Mouse (Mus musculus): ENCODE measurements around the gene Rfesd. TPM values are rescaled to one million over a fixed set of nuclear protein-coding genes. Genes with fewer than 3 reads are reported as not detected.

The Rfesd gene
- polyA plus RNA-seq, 1 experiment from 2014 or later, result 23.4 TPM

- DNase-seq (ENCODE audit: low spot score), result no peak
- H3K4me1 ChIP-seq (ENCODE audit: control insufficient read depth, insufficient read depth, low read length), result no peaks in the 10 kb centered on the region
- H3K27me3 ChIP-seq (ENCODE audit: control insufficient read depth, insufficient read depth, low read length), result no peaks in the 10 kb centered on the region
- H3K27ac ChIP-seq (replicated peaks; ENCODE audit: low read depth, low read length), result no peak overlapping the region
- H3K4me2 ChIP-seq (ENCODE audit: low read depth, low read length), result peak overlapping the region; percentile 72
- H3K9ac ChIP-seq (replicated peaks; ENCODE audit: low read length), result peak overlapping the region; percentile 94
- H3K36me3 ChIP-seq (replicated peaks; ENCODE audit: control insufficient read depth, insufficient read depth, low read depth, low read length), result no peaks in the 10 kb centered on the region
- H3K4me3 ChIP-seq (ENCODE audit: low read depth, low read length), result peak overlapping the region; percentile 74
- 81% methylated on average over 4 of the region's 4 CpGs for WGBS
- no peaks in the 10 kb centered on the region for H3K9me3 ChIP-seq (replicated peaks; ENCODE audit: control insufficient read depth, low read length)
- no peak for ATAC-seq (replicated peaks; ENCODE audit: insufficient number of reproducible peaks, low FRiP score, low TSS enrichment, low read depth)
Observed at GRCm38 (mm10) chr13:76017465-76017864, 1.1 kb downstream of the Rfesd start.

- DNase-seq (ENCODE audit: low spot score), result no peak
- H3K4me1 ChIP-seq (ENCODE audit: control insufficient read depth, insufficient read depth, low read length), result no peaks in the 10 kb centered on the region
- 73% methylated on average over 2 of the region's 2 CpGs for WGBS
- no peak for ATAC-seq (replicated peaks; ENCODE audit: insufficient number of reproducible peaks, low FRiP score, low TSS enrichment, low read depth)
- H3K36me3 ChIP-seq (replicated peaks; ENCODE audit: control insufficient read depth, insufficient read depth, low read depth, low read length), result no peaks in the 10 kb centered on the region
- H3K27ac ChIP-seq (replicated peaks; ENCODE audit: low read depth, low read length), result no peak overlapping the region
- no peak overlapping the region for H3K4me2 ChIP-seq (ENCODE audit: low read depth, low read length)
- H3K27me3 ChIP-seq (ENCODE audit: control insufficient read depth, insufficient read depth, low read length), result no peaks in the 10 kb centered on the region
- no peak overlapping the region for H3K9ac ChIP-seq (replicated peaks; ENCODE audit: low read length)
- H3K9me3 ChIP-seq (replicated peaks; ENCODE audit: control insufficient read depth, low read length), result no peaks in the 10 kb centered on the region
- no peak overlapping the region for H3K4me3 ChIP-seq (ENCODE audit: low read depth, low read length)
Observed at GRCm38 (mm10) chr13:76014511-76014910, 4.0 kb downstream of the Rfesd start.

- H3K4me2 ChIP-seq (ENCODE audit: low read depth, low read length), result no peak overlapping the region
- no peaks in the 10 kb centered on the region for H3K27me3 ChIP-seq (ENCODE audit: control insufficient read depth, insufficient read depth, low read length)
- no peak overlapping the region for H3K9ac ChIP-seq (replicated peaks; ENCODE audit: low read length)
- ATAC-seq (replicated peaks; ENCODE audit: insufficient number of reproducible peaks, low FRiP score, low TSS enrichment, low read depth) (no peak), DNase-seq (ENCODE audit: low spot score) (no peak)
- no peak overlapping the region for H3K4me3 ChIP-seq (ENCODE audit: low read depth, low read length)
- no peaks in the 10 kb centered on the region for H3K36me3 ChIP-seq (replicated peaks; ENCODE audit: control insufficient read depth, insufficient read depth, low read depth, low read length)
- no peaks in the 10 kb centered on the region for H3K9me3 ChIP-seq (replicated peaks; ENCODE audit: control insufficient read depth, low read length)
- WGBS, result 87% methylated on average over 3 of the region's 3 CpGs
- no peaks in the 10 kb centered on the region for H3K4me1 ChIP-seq (ENCODE audit: control insufficient read depth, insufficient read depth, low read length)
- H3K27ac ChIP-seq (replicated peaks; ENCODE audit: low read depth, low read length), result no peak overlapping the region
Observed at GRCm38 (mm10) chr13:76003272-76003671, 15.2 kb downstream of the Rfesd start.

GRCm38 (mm10) chr13:75992169-75993028 is 26.1 kb downstream of the Rfesd start:
- peak; percentile 81 for ATAC-seq (replicated peaks; ENCODE audit: insufficient number of reproducible peaks, low FRiP score, low TSS enrichment, low read depth)
- Histone ChIP-seq H3K4me2 (ENCODE audit: low read depth, low read length) (no peak overlapping the region), H3K9ac (replicated peaks; ENCODE audit: low read length) (no peak overlapping the region), H3K4me3 (ENCODE audit: low read depth, low read length) (no peak overlapping the region), H3K4me1 (ENCODE audit: control insufficient read depth, insufficient read depth, low read length) (no peaks in the 10 kb centered on the region), H3K27me3 (ENCODE audit: control insufficient read depth, insufficient read depth, low read length) (no peaks in the 10 kb centered on the region), H3K9me3 (replicated peaks; ENCODE audit: control insufficient read depth, low read length) (no peaks in the 10 kb centered on the region), H3K36me3 (replicated peaks; ENCODE audit: control insufficient read depth, insufficient read depth, low read depth, low read length) (no peaks in the 10 kb centered on the region), H3K27ac (replicated peaks; ENCODE audit: low read depth, low read length) (no peak overlapping the region)
- WGBS, result 56% methylated on average over 9 of the region's 9 CpGs
- DNase-seq (ENCODE audit: low spot score), result peak; percentile 46

- H3K27ac ChIP-seq (replicated peaks; ENCODE audit: low read depth, low read length), result no peak overlapping the region
- H3K4me1 ChIP-seq (ENCODE audit: control insufficient read depth, insufficient read depth, low read length), result no peaks in the 10 kb centered on the region
- no peaks in the 10 kb centered on the region for H3K9me3 ChIP-seq (replicated peaks; ENCODE audit: control insufficient read depth, low read length)
- H3K27me3 ChIP-seq (ENCODE audit: control insufficient read depth, insufficient read depth, low read length), result no peaks in the 10 kb centered on the region
- no peak overlapping the region for H3K4me2 ChIP-seq (ENCODE audit: low read depth, low read length)
- WGBS, result 89% methylated on average over 1 of the region's 1 CpGs
- no peaks in the 10 kb centered on the region for H3K36me3 ChIP-seq (replicated peaks; ENCODE audit: control insufficient read depth, insufficient read depth, low read depth, low read length)
- H3K4me3 ChIP-seq (ENCODE audit: low read depth, low read length), result no peak overlapping the region
- ATAC-seq (replicated peaks; ENCODE audit: insufficient number of reproducible peaks, low FRiP score, low TSS enrichment, low read depth), result no peak
- H3K9ac ChIP-seq (replicated peaks; ENCODE audit: low read length), result no peak overlapping the region
- no peak for DNase-seq (ENCODE audit: low spot score)
Observed at GRCm38 (mm10) chr13:75988096-75988495, 30.4 kb downstream of the Rfesd start.

DNA sequence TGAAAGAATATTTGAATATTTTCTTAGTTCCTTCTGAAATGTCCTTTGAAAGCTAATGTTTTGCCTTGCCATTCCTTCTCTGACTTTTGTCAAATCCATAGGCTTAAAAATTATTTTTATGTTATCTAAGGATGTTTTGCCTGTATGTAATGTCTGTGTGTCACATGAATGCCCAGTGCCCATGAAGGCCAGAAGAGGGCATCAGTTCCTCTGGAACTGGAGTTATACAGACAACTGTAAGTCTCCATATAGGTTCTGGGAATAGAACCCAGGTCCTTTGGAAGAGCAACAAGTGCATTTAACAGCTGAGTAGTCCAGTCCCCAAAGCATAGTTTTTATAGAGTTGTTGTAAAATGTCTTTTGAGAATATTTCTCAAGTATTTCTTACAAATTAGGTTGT is 36.6 kb downstream of the Rfesd start:
- H3K4me2 ChIP-seq (ENCODE audit: low read depth, low read length), result no peak overlapping the region
- no peaks in the 10 kb centered on the region for H3K9me3 ChIP-seq (replicated peaks; ENCODE audit: control insufficient read depth, low read length)
- no peaks in the 10 kb centered on the region for H3K27me3 ChIP-seq (ENCODE audit: control insufficient read depth, insufficient read depth, low read length)
- ATAC-seq (replicated peaks; ENCODE audit: insufficient number of reproducible peaks, low FRiP score, low TSS enrichment, low read depth) (no peak), DNase-seq (ENCODE audit: low spot score) (no peak)
- H3K36me3 ChIP-seq (replicated peaks; ENCODE audit: control insufficient read depth, insufficient read depth, low read depth, low read length), result no peaks in the 10 kb centered on the region
- no peak overlapping the region for H3K9ac ChIP-seq (replicated peaks; ENCODE audit: low read length)
- no peaks in the 10 kb centered on the region for H3K4me1 ChIP-seq (ENCODE audit: control insufficient read depth, insufficient read depth, low read length)
- H3K27ac ChIP-seq (replicated peaks; ENCODE audit: low read depth, low read length), result no peak overlapping the region
- H3K4me3 ChIP-seq (ENCODE audit: low read depth, low read length), result no peak overlapping the region

GRCm38 (mm10) chr13:75976649-75977048 is 41.9 kb downstream of the Rfesd start:
- no peaks in the 10 kb centered on the region for H3K36me3 ChIP-seq (replicated peaks; ENCODE audit: control insufficient read depth, insufficient read depth, low read depth, low read length)
- no peak overlapping the region for H3K4me2 ChIP-seq (ENCODE audit: low read depth, low read length)
- H3K4me1 ChIP-seq (ENCODE audit: control insufficient read depth, insufficient read depth, low read length), result no peaks in the 10 kb centered on the region
- H3K9ac ChIP-seq (replicated peaks; ENCODE audit: low read length), result no peak overlapping the region
- 83% methylated on average over 2 of the region's 2 CpGs for WGBS
- H3K4me3 ChIP-seq (ENCODE audit: low read depth, low read length), result no peak overlapping the region
- no peaks in the 10 kb centered on the region for H3K27me3 ChIP-seq (ENCODE audit: control insufficient read depth, insufficient read depth, low read length)
- DNase-seq (ENCODE audit: low spot score) (no peak), ATAC-seq (replicated peaks; ENCODE audit: insufficient number of reproducible peaks, low FRiP score, low TSS enrichment, low read depth) (no peak)
- H3K9me3 ChIP-seq (replicated peaks; ENCODE audit: control insufficient read depth, low read length), result no peaks in the 10 kb centered on the region
- H3K27ac ChIP-seq (replicated peaks; ENCODE audit: low read depth, low read length), result no peak overlapping the region

GRCm38 (mm10) chr13:75976218-75976617 is 42.3 kb downstream of the Rfesd start:
- ATAC-seq (replicated peaks; ENCODE audit: insufficient number of reproducible peaks, low FRiP score, low TSS enrichment, low read depth) (no peak), DNase-seq (ENCODE audit: low spot score) (no peak)
- H3K9ac ChIP-seq (replicated peaks; ENCODE audit: low read length), result no peak overlapping the region
- no peaks in the 10 kb centered on the region for H3K36me3 ChIP-seq (replicated peaks; ENCODE audit: control insufficient read depth, insufficient read depth, low read depth, low read length)
- H3K27me3 ChIP-seq (ENCODE audit: control insufficient read depth, insufficient read depth, low read length), result no peaks in the 10 kb centered on the region
- WGBS, result 93% methylated on average over 2 of the region's 2 CpGs
- no peak overlapping the region for H3K4me3 ChIP-seq (ENCODE audit: low read depth, low read length)
- no peak overlapping the region for H3K27ac ChIP-seq (replicated peaks; ENCODE audit: low read depth, low read length)
- H3K9me3 ChIP-seq (replicated peaks; ENCODE audit: control insufficient read depth, low read length), result no peaks in the 10 kb centered on the region
- no peak overlapping the region for H3K4me2 ChIP-seq (ENCODE audit: low read depth, low read length)
- no peaks in the 10 kb centered on the region for H3K4me1 ChIP-seq (ENCODE audit: control insufficient read depth, insufficient read depth, low read length)
